Mouse (Mus musculus): ENCODE results near the gene Bpifb6.

The Bpifb6 gene

DNA sequence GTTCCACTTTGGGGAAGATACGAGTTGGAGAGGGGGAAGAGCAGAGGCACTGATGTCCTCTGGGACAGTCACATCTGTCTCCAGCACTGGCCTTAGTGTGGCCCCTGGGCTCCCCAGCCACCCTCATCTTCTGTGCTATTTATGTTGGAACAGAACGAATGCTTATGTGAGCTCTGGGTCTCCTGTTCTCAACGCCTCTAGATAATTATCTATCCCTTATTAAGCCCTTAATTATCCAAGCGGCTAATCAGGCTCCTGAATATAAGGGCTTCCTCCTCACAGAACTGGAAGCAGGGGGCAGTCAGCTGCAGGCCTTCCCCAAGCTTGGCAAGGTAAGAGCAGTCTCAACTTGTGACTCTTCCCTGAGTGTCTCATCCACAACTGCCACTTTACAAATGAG lies at the start of gene Bpifb6:
Bpifb6 (plus strand) TSS at position 301 of the 400 bp plus-strand sequence.
- no peak for DNase-seq (ENCODE audit: low read depth, low spot score)

DNA sequence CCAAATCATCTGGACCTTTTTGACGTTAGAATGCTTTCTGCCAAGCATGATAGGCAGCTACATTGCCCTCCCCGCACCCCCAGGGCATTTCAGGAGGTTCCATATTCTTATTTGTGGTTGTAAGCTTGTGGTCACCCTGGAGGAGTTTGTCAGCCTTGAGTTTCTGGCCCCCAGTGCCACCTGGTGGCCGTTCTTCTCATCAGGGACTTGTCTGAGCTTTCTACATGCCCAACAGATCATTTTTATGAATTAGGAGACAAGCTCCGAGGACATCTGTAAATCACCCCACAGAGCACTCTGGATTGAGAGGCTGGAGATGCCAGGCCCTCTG lies 49.2 kb upstream of the Bpifb6 start:
- DNase-seq (ENCODE audit: low read depth, low spot score), result peak; percentile 57

- DNase-seq (ENCODE audit: low read depth, low spot score), result no peak
Measured at GRCm38 (mm10) chr2:153853544-153853943, 46.6 kb upstream of the Bpifb6 start.

GRCm38 (mm10) chr2:153859581-153859980 lies 40.6 kb upstream of the Bpifb6 start:
- no peak for DNase-seq (ENCODE audit: low read depth, low spot score)

- DNase-seq (ENCODE audit: low read depth, low spot score), result no peak
Measured at GRCm38 (mm10) chr2:153860315-153860714, 39.9 kb upstream of the Bpifb6 start.

DNA sequence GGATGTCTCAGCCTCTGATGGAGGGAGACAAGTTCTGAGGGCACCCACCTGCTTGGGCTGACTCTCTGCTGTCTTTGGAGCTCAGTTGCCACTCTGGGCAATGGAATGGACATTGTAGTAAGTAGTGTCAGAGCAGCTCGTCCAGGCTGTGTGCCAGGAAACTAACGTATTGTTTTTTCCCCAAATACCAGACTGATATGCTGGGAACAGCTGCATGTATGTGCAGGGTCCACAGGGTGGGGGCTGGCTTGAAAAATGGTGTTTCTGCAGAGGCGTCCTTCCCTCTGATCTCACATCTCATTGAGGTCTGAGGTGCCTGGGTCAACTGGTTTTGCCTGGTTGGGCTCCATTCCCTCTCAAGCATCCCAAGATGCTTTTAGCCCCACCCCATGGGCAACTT lies 39.5 kb upstream of the Bpifb6 start:
- DNase-seq (ENCODE audit: low read depth, low spot score), result no peak

- no peak for DNase-seq (ENCODE audit: low read depth, low spot score)
Measured at GRCm38 (mm10) chr2:153861960-153862359, 38.2 kb upstream of the Bpifb6 start.

DNA sequence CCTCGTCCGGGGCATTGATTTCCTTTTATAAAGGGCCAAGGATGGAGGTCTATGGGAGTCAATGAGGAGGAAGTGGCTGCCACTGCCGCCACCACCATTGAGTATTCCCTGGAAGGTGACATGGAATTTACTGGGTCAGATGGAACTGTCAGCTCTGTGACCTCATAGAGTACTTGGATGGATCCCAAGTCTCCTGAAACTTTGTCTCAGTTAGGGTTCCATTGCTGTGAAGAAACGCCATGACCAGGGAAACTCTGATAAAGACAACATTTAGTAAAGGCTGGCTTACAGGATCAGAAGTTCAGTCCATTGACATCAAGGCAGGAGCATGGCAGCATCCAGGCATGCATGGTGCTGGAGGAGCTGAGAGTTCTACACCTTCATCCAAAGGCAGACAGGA lies 29.2 kb upstream of the Bpifb6 start, which contains the start of gene Sun5:
Sun5 (minus strand) TSS at position 101 of the 400 bp plus-strand sequence.
- no peak for DNase-seq (ENCODE audit: low read depth, low spot score)

DNA sequence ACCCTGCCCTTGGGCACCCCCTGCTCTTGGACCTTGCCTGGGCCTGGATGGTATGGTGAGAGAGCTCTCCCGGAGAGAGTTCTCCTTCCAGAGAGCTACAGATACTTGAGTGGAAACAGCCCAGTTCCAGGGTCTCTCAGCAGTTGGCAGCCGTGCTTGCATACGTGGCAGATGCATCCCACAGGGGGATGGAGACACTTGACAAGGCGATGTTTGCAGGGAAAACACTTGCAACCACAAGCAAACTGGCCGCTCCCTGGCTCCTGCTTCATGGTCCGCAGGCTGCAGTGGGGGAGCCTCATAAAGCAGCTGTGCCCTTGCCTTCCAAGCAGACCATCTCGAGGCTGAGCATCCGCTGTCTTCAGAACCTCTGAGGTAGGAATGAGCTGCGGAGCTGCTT lies 25.4 kb upstream of the Bpifb6 start, which contains the start of gene Bpifb2:
Bpifb2 (plus strand) TSS at position 301 of the 400 bp plus-strand sequence.
- no peak for DNase-seq (ENCODE audit: low read depth, low spot score)

GRCm38 (mm10) chr2:153899111-153899510 lies 1.1 kb upstream of the Bpifb6 start:
- no peak for DNase-seq (ENCODE audit: low read depth, low spot score)

DNA sequence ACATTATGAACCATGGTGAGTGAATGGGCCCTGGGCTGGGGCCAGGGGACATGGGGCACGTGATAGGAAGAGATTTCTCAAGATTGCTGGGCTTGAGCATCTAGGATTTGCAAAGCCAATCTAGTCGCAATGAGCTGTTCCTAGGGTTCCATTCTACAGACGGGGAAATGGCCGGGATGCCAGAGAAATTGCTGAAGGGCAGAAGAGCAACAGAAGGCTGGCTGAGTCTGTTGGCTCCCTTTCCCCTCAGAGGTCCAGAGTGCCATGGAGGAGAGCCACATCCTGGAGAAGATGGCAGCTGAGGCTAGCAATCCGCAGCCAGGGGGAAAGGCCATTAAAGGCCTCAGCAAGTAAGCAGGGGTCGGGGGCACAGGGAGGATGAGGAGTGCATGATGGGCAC lies 2.5 kb downstream of the Bpifb6 start:
- no peak for DNase-seq (ENCODE audit: low read depth, low spot score)

GRCm38 (mm10) chr2:153906626-153907025 lies 6.4 kb downstream of the Bpifb6 start:
- no peak for DNase-seq (ENCODE audit: low read depth, low spot score)

GRCm38 (mm10) chr2:153914151-153914550 lies 14.0 kb downstream of the Bpifb6 start:
- no peak for DNase-seq (ENCODE audit: low read depth, low spot score)

DNA sequence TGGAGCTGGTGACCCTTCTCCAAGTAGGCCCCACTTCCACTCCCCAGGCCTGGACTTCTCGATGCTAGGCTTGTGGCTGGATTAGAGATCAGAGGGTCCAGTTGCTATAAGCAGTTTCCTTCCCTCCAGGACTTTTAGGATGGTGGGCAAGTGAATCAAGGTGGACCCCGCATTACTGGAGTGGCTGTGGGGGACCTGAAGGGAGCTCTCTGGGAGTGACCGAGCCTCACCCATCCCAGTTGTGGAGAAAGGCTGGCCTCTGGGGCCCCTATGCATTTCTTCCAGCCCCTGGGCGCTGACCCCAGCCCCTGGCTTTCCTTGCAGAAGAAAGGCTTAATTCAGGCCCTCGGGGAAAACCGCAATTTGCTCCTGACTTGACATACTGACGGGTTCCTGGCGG lies 17.7 kb downstream of the Bpifb6 start, which contains the start of gene Bpifb3:
Bpifb3 (plus strand) TSS at position 301 of the 400 bp plus-strand sequence.
- no peak for DNase-seq (ENCODE audit: low read depth, low spot score)

DNA sequence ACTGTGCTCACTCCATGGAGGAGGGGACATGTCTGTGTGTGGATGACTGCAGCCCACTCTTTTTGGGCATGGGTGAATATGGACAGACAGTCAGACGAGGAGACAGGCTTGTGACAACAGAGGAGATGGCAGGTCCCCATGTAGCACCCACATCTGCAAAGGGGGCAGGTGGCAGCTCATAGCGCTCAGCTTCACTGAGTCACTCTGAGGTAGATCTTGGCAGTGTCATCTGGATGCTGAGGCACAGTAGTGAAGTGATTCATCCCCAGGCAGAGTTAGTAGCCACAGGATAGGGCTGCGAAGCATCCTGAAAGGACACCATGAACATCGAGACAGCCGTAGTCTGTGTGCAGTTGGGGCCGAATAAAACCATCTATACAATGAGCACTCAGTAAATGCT lies 21.1 kb downstream of the Bpifb6 start:
- no peak for DNase-seq (ENCODE audit: low read depth, low spot score)

DNA sequence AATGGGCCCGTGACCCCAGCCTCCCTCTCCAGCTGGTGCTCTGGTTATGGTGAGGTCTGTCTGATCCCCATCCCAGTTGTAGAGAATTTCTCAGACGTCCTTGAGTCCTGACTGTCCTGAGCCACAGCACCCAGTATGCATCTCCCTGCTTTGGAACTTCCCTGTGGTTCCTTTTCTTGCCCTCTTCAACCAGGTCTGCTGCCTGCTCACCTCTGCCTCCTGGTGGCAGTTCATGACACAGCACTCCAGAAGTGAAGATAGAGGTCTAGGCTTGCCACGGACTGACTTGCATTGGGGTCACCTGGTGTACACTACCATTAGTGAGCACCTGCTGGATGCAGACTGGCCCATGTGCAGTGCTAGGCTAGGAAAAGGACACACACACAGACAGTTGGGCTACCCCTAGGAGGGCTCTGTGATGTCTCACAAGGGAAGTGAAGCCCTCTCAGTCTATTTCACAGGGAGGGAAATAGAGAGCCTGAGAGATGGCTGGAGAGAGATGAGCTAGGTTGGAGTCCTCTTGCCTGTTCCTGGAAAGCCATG lies 29.8 kb downstream of the Bpifb6 start:
- DNase-seq (ENCODE audit: low read depth, low spot score), result peak; percentile 44

DNA sequence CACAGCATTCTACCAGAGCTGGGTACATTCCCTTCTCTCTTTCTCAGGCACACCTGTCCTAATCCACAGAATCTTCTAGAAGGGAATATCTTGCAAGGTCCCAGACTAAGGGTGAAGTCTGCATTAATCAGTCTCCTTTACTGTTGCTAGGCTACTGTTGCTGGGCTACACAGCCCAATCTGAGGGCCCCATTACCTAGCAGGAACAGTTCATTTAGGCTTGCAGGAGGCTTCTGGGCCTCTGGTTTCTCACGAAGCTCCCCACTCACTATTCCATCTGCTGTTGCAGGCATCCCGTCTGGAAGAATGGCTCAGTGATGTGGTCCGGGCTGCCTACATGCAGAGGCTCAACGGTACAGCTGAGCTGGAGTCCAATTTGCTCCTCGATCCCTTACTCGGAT lies 30.9 kb downstream of the Bpifb6 start:
- DNase-seq (ENCODE audit: low read depth, low spot score), result no peak

DNA sequence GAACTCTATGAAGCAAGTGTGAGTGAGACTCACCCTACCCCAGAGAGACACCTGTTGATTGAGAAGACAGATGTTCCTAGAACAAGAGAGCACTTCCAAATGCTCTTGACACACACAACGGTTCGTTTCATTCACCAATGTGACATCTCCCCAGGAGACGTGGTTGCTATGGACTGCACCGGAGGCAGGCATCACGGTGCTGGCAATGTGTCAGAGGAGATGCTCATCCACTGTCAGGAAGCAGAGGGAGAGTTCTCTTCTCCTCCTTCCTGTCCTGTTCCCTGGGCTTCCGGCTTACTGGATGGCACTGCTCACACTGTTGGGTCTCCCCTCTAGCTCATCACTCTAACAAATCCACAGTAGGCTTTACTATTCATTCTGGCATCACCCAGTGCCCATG lies 33.1 kb downstream of the Bpifb6 start:
- no peak for DNase-seq (ENCODE audit: low read depth, low spot score)

DNA sequence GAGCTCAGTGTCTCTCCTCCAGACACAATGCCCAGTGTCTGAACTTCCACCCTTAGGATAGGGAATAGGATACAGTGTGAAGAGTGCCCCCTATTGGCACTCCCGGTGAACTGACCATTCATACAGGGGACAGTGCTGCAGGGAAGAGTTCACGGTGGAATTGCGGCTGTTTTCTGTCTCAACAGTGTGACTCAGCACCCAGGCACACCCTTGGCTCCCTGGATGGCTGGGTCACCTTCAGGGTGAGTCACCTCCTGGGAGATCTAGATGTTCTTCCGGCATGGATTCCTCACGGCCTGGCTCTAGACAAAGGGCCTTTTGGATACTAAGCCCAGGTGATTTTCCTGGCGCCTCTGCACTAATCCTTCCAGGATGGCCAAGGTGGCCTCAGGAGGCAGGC lies 35.2 kb downstream of the Bpifb6 start:
- DNase-seq (ENCODE audit: low read depth, low spot score), result no peak

DNA sequence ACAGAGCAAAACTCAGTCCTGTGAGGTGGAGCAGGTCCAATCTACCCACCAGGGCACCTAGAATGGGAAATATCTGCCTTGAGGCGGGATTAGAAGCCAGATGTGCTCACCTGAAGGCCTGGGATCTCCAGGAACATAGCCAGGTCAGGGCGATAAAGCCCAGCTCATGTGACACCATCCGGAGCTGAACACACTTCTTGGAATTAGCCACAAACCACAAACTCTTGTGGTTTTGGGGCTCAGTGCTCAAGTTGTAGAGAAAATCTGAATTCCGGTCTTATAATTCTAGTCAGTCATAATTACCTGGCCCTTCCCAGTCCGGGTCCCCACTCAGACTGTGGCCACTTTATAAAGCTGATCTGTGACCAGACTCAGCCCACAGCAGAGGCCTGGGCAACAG lies 37.7 kb downstream of the Bpifb6 start, which contains the start of gene Bpifb4:
Bpifb4 (plus strand) TSS at position 370 of the 400 bp plus-strand sequence.
- no peak for DNase-seq (ENCODE audit: low read depth, low spot score)

DNA sequence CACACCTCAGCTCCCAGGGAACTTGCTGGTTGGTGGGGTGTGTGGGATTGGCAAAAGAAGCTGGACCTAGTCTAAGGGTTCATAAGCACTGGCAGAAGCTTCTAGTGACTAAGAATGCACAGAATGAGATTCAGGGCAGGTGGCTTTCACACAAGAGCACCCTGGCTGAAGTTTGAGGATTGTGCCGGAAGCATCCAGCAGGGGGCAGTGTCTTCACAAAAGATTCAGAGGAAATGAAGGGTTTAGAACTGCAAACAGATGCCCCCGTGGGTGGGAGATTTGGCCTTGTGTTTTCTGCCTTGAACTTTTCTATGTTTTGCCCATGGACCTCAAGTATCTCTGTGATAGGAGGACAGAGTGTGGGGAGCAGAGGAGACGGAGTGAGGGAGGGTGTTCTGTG lies 43.3 kb downstream of the Bpifb6 start:
- DNase-seq (ENCODE audit: low read depth, low spot score), result peak; percentile 59

GRCm38 (mm10) chr2:153944567-153944966 lies 44.4 kb downstream of the Bpifb6 start:
- no peak for DNase-seq (ENCODE audit: low read depth, low spot score)

DNA sequence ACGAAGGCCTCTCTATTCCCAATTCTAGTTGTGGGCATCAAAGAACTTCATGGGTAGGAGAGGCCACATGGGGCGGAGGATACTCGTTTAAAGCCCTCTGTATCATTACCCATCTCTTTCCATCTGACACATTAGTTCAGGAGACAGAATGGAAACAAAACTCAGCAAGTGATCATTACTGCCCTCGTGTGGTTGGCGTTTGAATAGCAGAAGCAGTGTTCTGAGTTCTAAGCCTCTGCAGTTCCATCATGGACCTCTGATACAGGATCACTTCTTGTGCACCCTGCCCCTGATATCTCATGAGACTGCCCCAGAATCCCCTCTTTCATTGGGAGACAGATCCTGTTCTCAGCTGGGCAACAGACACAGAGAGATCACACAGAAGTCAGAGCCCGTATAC lies 52.7 kb downstream of the Bpifb6 start:
- DNase-seq (ENCODE audit: low read depth, low spot score), result peak; percentile 72

GRCm38 (mm10) chr2:153953836-153954235 lies 53.6 kb downstream of the Bpifb6 start:
- peak; percentile 67 for DNase-seq (ENCODE audit: low read depth, low spot score)

Data from CD4-positive, CD25-positive, alpha-beta regulatory T cell, adult 2 months (primary cell).